Mouse (Mus musculus) layer of hippocampus, adult 8-10 months (tissue): ENCODE measurements around the gene Evi5. TPM values are rescaled to one million over a fixed set of nuclear protein-coding genes. Genes with fewer than 3 reads are reported as not detected.

Experiments used
- DNase-seq, 2 experiments: peaks; one replicate each; pipeline ENCODE4 v3.0.0; 2022; ENCODE audit warnings: low spot score in 2 of 2
- total RNA-seq, 4 experiments: library from RNA; stranded (reverse); gene quantifications; 2 replicates each; pipeline ENCODE4 v1.2.4; 2022

Gene Evi5
- total RNA-seq, 4 experiments from 2014 or later, result 64.9 to 75.5 (median 68.0) TPM

- DNase-seq, result no peak
These were observed 67.4 kb downstream of the Evi5 start for GRCm38 (mm10) chr5:107807496-107807895.

- DNase-seq, result no peak
These were observed 72.3 kb downstream of the Evi5 start for GRCm38 (mm10) chr5:107802621-107803020.

- DNase-seq, result no peak
These were observed 73.7 kb downstream of the Evi5 start for GRCm38 (mm10) chr5:107801234-107801633.

DNA sequence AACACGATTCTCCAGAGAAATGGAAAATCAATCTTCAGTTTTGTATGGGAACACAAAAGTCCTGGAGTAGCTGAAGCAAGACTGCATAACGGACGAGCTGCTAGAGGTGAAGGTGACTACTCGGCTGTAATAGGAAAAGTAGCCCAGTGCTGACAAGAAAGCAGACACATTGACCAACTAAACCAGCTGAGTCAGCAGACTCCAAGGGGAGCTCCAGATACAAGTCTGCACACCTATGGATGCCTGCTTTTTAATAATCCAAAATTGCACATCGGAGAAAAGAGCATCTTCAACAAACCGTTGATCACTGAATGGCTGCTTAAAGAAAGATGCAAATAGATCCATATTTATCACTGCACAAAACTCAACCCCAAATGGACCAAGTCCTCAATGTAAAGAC, 76.6 kb downstream of the Evi5 start:
- no peak for DNase-seq

DNA sequence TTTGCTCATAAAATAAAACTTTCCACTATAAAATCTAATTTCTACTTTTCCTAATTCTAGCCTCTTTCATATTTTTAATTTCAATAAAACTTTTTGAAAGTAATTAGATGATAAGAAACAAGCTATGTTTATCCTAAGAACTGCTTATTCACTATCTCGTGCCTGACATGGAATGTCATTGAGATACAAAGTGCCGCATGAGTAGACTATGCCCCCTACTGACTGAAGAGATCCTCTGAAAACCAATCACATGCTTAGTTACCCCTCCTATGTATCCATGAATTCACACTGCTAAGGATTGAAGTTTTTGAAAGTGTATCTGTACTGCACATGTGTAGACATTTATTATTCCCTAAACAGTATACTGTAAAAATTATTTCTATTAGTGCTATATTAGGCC, 81.0 kb downstream of the Evi5 start:
- DNase-seq, result no peak

- DNase-seq, result no peak
These were observed 81.6 kb downstream of the Evi5 start for GRCm38 (mm10) chr5:107793258-107793657.

GRCm38 (mm10) chr5:107792516-107792915, 82.4 kb downstream of the Evi5 start:
- no peak for DNase-seq

DNA sequence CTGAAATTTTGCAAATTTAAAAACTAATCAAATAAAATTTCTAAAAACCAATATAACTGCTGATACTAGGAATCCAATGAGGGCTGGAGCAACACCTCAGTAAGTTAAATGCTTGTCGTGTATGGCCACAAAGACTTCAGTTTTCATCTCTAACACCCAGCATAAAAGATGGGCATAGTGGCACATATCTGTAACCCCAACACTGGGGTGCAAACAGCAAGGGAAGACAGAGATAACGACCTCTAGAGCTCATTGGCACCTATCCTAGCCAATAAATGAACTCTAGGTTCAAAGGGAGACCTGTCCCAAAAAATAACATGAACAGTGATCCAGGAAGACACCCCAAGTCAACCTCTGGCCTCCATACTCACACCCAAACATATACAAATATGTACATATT, 82.9 kb downstream of the Evi5 start:
- DNase-seq, result no peak

DNA sequence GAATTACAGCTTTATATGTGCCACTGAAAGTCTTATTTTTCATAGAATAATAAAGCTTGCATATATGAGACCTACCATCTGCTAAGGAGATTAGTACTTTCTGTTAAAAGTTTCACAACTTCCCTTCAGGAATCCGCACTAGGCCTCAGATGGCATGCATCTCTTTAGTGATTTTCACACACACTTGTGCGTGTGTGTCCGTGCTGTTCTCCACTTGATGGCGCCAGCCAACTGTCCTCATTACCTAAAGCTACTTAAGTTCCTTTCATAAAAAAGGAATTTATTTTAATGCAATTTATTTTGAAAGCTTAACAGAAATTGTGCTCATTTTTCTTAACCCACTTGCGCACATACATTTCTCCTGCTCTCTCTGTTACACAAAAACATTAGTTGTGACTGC, 85.4 kb downstream of the Evi5 start:
- DNase-seq, result no peak

GRCm38 (mm10) chr5:107787682-107788443, 87.0 kb downstream of the Evi5 start:
- DNase-seq, result no peak

- no peak for DNase-seq
These were observed 92.5 kb downstream of the Evi5 start for GRCm38 (mm10) chr5:107782360-107782759.

- DNase-seq, result no peak
These were observed 96.1 kb downstream of the Evi5 start for GRCm38 (mm10) chr5:107778763-107779162.

- no peak for DNase-seq
These were observed 97.4 kb downstream of the Evi5 start for GRCm38 (mm10) chr5:107777545-107777830.

- DNase-seq, result no peak
These were observed 97.9 kb downstream of the Evi5 start for GRCm38 (mm10) chr5:107776777-107777544.

GRCm38 (mm10) chr5:107775875-107776274, 99.0 kb downstream of the Evi5 start:
- DNase-seq, result no peak

DNA sequence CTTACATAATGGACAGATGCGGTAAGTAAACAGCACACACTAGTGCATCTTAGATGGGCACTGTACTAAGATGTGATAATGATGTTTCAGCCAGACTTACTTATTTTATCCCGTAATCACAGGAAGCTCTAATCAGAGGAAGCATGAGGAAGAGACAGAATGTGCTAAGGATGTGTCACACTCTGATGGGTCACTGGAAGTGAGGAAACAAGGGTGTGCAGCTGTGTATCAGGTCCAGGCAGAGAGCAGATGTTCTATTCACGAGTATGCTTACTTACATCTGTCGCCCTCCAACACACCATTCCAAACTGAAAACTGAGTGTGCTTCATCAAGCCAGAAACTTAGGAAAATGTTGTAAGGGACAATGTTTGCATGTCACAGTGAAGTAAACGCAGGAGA, 102.9 kb downstream of the Evi5 start:
- no peak for DNase-seq

DNA sequence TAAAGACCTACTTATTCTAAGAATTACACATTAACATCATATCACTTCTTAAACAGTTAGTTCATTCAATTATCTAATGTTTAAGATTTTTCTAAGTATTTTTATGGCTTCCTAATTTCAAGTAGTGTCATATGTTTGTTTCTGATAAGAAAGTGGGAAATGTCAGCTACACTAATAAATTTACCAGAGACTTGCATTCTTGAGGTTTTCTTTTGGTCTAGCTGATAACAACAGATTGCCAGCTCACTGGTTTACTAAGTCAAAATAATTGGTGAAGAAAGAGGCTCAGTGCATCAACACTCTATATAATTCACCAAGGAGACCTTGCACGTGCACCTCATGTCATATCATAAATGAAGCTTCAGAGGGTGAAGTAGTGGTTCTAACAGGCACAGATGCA, 106.7 kb downstream of the Evi5 start:
- DNase-seq, result no peak

- DNase-seq, result no peak
These were observed 109.0 kb downstream of the Evi5 start for GRCm38 (mm10) chr5:107765946-107766345.

- no peak for DNase-seq
These were observed 110.4 kb downstream of the Evi5 start for GRCm38 (mm10) chr5:107764486-107764885.

- no peak for DNase-seq
These were observed 111.2 kb downstream of the Evi5 start for GRCm38 (mm10) chr5:107763674-107764073.

DNA sequence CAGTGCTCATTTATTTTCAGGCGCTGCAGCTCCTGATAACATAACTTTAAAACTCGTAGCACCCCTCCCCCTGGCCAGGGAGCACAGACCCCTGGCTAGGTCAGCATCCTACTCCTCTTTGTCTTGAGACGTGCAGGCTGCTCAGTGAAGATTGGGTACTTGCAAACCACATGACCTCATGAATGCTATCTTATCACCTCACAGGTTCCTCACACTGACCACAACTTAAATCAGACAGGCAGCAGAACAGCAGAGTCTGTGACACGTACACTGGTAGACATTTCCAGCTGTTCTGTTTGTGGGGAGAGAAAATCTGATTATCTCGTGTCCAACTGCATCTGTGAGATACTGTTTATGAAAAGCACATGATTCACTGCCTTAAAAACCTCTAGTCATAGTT, 115.8 kb downstream of the Evi5 start:
- no peak for DNase-seq

DNA sequence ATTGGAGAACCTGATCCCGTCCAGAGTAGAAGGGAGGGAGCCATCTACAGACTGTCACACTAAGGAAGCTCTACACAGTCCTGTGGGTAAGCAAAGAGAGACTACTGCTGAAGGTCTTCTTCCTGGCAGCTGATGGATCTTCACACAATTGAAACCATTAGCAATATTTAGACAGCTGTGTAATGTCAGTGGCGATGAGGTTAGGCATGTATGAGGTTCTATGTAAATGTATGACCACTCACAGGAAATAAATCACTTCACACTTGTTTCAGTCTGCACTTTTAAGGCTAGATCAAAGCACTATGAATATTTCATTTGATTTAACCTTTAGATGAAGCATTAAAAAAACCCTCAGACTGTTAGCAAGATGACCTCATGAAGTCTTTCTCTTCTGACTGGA, 118.8 kb downstream of the Evi5 start:
- no peak for DNase-seq

DNA sequence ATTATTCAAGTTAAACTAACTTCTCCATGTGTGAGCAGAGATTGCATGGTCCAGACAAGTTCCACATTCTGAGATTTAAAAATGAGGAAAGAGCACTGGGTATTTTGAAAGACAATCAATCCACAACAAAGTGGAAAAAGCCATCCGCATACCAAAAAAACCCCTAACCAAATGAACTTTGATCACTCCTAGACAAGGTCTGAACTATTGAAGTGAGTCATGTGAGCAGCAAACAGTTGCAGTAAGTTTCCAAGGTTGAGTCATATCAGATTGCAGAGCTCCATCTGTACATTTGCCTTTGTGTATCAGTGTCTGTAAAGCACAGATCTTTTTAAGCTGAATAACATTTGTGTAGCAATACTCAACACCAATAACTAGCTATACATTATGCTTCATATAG, 120.2 kb downstream of the Evi5 start:
- no peak for DNase-seq
